Mouse (Mus musculus): ENCODE measurements around the gene Gyg.
A peak's percentile ranks its signal among the peaks of the same experiment; 100 is the strongest.

The Gyg gene

DNA sequence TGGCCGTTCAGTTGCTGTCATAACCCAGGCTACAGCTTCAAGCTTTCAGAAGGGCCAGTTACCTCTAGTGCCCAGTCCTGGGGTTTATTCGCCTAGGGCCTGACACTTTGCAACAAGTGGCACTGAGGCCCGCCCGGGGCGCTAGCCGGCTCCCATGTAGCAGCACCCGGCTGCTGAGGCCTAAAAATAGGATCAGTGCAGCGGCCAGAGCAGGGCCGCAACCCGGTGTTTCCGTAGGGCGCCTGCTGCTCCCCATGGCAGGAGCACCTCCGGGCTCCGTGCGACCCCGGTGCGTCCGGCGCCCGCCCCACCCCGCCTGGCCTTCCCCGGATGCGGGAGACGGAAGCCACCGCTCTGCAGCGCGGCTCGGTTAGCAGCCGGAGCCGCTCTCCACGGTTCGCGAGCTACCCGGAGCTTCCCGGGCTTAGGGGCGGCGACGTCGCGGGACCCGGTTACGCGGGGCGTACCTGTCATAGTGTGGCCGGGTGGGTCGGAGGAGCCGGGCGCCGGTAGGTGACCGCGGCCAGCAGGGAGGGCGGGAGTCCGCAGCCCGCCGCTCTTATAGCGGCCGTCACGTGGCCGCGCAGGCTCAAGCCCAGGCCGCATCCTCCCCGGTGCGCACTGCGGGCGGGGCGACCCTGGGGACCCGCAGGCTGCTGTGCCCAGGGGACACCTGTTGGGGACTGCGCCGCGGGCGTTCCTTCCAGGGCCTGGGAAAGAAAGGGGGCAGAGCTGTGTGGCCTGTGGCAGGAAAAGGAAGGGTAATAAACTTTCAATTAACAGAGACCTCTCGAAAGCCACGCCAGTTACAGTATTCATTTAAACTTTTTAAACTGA lies at the start of gene Gyg:
Gene Gyg, minus strand, starts transcription at position 787 of the 837 bp plus-strand sequence.
- DNase-seq: peak; percentile 80

DNA sequence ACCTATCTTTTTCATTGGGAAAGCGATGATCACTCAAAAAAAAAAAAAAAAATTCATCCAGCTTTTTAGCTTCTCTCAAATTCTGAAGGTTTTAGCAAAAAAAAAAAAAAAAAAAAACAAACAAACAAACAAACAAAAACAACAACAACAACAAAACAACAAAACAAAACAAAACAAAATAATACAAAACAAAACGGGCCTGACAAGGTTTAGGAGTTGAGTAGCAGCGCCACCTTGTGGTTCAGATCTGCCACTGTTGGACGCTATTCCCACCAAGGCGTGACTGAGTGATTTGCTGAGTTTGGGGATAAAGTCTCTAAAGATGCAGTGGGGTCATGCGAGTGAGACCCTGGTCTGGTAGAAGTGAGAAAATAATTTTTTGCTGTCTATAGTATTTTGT lies 43.8 kb upstream of the Gyg start:
- DNase-seq: peak; percentile 55

DNA sequence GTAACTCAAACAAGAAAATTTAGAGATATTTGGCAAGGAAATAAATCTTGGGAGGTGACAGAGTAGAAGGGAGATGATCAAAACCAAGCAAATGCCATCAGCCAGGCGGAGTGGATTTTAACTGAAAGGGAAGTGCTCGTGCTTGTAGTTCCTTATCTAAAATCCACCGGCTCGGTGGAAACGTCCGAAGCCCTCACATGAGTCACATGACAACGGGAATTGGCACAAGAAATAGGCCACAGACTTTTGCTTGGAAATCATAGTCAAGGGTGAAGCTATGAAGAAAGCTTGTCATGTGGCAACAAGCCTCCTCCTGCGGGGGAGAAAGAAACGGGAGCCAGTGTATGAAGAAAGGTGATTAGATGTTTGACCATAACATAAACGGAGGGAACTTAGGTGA lies 42.8 kb upstream of the Gyg start:
- no peak for DNase-seq

DNA sequence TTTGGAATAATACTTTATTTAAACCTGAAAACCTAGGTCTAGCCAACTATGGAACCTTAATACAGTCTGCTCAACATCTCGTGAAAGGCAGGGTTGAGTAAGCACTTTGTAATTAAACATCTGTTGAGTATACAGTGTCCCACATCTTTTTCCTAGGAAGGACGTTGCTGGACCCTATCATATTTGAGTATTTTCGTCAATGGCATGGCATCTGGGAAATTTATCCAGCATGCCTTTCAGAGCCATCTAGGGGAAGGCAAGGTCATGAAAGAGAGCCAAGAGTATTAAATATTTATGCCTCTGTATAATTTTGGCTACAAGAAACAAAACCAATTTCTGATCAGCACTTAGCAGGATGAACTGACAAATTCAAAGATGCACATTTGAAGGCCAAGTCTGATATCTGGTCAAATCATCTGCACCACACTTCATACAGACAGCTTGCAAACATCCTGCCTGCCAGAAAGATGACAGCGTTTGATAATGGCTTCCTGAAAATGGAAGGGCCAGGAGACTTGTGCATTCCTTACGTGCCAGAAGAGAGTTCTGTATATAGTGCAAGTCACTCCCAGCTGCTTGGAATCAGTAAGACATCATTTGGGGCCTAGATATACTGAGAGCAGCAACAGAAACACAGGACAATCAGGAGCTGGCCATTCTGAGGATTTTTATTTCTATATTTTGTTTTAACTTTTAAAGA lies 34.0 kb upstream of the Gyg start:
- DNase-seq: no peak

DNA sequence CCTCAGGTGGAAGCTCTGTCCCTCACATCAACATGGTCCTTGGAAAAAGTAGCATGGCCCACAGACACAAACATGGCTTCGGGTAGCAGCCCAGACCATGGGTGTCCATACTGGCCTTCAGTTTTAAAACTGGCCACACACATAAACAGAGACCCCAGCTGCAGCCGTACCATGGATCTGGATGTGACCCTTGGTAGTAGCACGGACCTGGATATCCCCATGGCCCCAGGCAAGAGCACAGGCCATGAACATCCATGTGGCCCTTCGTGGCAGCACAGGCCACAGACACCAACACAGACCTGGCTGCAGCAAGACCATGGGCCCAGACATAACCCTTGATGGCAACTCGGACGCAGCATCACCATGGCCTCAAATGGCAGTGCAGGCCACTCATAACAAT lies 17.3 kb upstream of the Gyg start:
- no peak for DNase-seq

DNA sequence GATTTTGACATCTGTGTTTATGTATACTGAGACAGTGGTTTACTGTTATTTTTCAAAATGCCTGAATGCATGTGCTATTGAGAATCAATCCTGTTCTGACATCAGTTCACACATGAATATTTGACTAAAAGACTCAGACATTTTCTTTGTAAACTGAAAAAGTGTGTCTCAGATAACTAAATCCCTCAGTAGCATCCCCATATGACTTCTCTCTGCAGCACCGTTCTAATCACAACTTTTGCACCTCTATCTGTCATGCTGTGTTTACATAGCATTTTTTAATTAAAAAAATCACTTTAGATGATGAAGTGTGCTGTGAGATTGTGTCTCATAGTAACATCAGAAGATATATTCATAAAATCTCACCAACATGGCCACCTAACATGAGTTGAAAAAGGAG lies 12.4 kb upstream of the Gyg start:
- no peak for DNase-seq

DNA sequence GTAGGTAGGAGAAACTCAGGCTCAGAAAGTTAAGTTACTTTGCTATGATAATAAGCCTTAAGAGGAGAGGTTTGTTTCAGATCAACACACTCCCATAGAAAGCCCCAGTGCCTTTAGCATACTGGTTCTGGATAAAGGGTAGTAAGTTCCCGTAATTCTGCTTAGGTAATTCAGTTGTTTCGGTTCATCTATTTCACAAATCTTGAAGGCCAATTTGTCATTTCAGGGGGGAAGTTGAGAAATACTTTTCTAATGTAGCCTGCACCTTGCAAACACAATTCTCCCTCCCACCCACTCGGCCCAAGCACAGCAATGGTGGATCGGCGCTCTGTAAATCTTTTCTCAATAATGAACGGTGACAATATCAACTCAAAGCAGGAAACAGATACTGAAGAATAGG lies 359 bp upstream of the Gyg start:
- DNase-seq: no peak

DNA sequence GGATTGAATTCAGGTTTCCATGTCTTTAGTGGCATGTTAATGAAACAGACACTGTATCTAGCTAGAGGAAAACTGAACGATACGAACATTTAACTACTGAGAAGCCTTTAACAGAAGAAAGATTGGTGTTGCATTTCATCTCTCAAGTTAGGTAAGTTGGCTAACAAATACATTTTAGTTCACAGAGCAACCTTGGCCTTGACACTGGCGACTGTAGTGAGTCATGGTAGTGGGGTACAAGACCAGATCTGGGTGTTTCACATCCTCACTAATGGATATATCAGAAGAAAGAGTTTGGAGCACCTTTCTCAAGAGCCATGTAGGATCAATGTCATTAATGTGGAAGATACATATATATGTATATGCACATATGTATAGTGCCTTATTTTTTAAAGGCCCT lies 3.5 kb downstream of the Gyg start:
- no peak for DNase-seq

DNA sequence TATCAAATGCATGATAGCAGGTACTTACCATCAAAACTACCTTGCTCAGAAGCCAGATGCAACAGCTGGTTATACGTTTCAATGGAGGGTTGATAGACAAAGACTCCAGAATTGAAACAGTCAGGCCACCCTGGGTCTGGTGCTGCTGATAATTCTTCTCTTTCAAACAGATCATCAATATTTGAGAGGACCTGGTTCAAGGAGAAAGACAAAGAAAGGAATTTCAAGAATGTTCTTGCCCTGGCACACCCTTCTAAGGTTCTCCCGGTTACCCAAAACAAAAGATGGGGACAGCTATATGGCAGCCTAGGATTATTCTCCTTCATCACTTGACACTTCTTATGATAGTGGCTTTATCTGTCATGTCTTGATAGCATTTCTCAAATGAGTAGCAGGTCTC lies 4.6 kb downstream of the Gyg start:
- no peak for DNase-seq

DNA sequence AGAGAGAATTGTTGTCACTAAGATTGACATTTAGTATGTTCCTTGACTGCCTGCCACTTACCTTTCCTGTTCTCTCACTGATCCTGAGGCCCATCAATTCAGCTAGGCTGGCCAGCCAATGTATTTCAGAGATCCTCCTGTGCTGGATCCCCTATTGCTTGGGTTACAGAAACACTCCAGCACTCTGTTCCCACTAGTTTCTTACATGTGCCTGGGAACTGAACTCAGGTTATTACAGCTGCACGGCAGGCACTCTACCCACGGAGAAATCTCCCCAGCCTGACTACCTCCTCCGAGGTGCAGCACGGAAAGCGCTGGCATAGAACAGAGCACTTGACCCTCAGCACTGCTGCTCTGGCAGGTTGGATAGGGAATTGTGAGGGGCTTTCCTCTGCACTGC lies 7.5 kb downstream of the Gyg start:
- DNase-seq: no peak

DNA sequence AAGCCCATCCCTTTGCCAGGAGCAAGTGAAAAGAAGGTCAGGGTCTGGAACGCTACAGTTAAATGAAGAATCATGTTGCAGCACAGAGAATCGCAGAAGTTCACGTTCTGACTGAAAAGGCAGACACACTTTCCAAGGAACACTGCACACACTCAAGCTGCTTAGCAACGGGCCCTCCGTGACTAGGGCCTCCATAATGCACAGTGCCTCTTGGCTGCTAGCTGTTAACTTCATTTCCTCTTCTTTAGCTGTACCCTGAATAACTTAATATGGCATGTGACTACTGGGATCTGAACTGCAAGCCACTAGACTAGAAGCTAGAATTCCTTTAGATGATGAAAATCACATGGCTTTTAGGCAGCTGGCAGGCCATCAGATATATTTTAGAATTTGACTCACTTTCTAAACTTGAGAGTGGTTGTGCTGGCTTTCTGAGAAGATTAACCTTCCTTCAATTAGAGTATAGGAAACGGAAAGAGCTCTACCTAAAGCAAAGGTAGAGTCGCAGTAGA lies 8.2 kb downstream of the Gyg start:
- no peak for DNase-seq

DNA sequence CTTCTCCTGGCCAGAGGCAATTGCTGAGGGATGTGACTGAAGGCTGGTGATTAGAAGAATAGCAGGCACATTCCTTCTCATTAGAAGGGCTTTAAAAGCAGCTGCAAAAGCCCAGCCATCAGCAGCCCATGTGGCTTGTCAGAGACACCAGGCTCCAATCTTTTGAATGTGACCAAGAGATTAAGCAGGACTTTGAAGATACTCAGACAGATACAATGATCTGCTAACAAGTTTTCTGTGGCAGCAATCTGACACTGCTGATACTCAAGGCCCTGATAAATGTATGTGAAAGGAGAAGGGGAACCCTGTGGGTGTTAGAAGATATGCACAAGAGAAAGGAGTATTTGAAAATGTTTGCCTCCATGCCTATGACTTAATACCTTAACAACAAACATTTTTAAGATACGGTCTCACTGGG lies 9.4 kb downstream of the Gyg start:
- no peak for DNase-seq

DNA sequence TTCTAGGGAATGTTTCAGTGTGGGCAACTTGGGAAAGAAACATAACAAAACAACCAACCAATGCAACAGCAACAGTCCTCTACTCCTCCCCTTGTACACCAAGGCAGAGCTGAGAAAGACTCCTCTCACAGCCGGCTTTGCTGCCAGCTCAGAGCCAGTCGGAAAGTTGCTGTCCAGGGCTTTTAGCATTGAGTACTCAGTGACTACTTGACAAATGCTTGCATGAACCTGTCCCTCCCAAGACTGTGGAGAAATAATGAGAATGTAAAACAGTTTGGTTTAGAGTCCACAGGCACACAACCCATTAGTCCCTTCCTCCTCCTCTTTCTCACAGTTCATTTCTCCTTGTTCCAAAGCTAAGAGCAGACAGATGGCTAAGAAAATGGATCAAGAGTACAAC lies 10.7 kb downstream of the Gyg start:
- DNase-seq: no peak

DNA sequence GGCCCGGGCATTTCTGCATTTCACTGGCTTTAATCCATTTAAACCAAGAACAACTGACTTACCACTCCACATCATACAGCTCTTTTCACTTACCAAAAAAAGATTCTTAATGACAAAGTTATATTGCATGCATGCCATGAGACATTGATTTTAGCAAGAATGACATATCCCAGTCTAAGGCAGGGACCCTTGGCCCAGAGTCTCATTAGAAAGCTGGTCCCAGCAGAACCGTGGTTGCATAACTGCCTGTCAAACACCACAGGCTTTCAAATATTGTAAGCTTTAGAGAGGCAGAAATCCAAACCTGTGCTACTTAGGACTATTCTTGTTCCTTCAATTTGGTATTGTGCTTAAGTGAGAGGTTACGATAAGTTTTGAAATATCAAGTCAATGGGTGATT lies 11.4 kb downstream of the Gyg start:
- DNase-seq: no peak

DNA sequence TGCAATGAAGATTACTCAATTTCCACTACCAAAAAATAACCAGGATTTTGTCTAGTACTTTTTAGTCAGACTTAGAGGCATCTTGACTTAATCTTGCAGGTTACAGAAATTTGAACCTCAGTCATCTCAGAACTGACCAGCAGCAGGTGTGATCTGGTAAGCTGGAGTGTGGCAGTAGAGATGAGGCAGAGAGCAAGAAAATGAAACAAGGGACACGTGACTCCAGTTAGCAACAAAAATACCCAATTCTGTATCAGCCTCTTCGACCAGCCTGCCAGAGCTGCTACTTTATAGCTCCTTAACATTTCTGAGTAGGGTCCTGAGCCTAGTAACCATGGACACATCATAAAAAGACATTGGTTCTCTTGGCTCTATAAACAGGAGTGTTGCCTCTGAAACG lies 12.5 kb downstream of the Gyg start:
- DNase-seq: no peak

DNA sequence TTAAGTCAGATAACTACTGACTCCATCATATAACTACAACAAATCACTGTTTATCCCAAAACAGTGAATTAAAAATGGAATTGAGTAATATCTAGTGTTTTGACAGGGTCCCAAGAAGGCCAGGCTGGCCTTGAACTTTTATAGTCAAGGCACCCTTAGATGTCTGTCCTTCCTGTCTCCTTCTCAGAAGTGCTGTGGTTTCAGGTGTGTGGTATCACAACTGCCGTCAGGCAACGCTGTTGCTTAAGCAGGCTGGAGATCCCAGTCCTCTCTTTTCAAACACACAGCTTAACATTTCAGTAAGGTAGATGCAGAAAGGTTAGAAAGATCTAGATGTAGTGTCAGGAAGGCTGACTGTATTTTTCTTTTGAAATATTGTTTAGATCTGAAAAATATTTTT lies 13.0 kb downstream of the Gyg start:
- peak; percentile 38 for DNase-seq

DNA sequence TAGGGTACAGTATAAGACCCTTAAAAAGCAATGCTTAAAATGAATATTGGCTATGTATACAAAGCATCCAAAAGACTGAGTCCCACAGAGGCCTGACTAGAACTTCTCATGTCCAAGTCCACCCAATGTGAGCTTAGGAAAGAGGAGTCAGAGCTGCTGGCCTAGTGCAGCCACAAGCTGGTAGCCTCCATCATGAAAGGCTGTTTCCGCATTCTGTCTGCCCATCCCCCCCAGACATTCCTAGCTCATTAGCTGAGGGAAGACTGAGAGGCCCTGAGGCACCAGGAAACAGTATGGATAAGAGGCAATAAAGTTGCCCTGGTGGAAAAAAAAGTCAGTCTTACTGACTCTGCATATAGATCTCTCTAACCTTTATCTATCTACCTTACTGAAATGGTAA lies 13.4 kb downstream of the Gyg start:
- no peak for DNase-seq

DNA sequence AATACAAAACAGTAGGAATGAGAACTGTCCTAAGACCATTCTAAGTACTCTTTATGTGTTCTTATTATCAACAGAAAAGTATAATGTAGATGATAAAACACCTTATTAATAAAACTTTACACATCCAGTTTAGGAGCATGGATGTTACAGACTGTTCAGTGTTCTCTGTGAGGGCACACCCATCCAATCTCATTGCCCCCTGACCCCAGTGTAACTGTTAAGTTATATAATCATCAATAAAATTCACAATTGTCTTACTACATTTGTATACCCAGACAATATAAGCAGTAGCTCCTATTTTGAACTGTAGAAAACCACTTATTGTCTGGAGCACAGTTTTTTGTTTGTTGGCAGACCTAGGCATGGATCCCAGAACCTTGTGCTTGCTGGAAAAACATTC lies 13.9 kb downstream of the Gyg start:
- DNase-seq: no peak

DNA sequence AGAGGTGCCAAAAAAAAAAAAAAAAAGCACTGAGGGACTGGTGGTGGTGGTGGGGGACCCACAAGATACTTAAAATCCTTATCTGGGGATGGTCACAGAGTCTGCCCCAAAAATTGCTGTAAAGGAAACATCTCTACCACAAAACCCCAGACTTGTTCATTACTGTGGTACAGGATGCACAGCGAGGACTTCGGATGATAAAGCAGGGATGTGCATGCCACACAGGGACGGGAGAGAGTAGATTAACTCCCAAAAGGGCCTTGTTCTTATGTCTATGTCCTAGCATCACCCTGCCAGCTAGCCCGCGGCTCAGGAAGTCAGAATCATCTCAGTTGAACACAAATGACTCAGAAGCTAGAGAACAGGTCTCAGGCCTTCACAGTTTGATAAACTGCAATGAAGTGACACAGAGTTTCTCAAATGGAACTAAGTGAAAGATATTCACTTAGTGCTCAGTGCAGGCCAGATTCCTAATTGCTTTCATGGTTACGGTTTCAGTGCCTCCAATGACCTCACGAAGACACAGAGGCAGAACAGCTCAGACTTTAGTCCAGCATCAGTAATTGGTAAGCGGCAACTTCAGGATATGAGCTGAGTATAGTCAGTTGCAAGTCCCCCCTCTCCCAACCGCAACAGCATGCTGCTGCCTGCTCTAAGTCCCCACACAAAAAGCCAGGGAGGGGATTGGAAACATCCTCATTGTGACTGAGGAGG lies 18.1 kb downstream of the Gyg start:
- DNase-seq: no peak

DNA sequence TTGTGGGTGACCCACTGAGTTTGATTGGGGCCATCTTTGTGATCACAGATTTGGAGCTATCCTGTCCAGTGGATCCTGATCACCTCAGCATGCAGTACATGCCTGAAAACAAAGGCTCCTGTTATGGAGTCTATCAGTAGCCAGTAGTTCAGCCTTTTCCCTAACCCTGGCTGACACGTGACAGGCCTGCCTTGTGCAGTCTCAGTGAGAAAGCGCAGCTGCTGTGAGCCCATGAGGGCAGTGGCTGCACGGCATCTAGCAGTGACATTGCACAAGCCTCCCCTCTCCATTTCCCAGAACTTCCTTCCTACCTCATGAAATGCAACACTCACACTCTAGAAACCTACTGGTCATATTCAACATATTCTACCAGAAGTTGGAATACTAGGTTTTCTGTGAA lies 20.6 kb downstream of the Gyg start:
- DNase-seq: no peak

DNA sequence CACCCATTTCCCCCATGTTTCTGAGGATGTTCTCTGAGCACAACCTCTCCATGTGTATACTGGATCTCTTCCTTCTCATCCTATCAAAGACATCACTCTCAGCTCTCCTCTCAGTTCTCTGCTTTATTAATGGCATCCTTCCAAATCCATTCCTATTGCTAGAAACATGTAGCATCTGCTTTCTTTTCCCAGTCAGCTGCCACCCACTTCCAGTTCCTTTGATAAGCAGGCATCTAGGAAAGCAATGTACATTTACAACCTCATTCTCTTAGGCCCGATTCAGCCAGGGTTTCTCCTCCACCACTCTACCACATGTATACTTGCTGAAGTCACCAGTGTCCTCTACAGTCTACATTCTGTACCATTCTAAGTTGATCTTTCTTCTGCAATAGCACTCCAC lies 21.4 kb downstream of the Gyg start:
- no peak for DNase-seq

DNA sequence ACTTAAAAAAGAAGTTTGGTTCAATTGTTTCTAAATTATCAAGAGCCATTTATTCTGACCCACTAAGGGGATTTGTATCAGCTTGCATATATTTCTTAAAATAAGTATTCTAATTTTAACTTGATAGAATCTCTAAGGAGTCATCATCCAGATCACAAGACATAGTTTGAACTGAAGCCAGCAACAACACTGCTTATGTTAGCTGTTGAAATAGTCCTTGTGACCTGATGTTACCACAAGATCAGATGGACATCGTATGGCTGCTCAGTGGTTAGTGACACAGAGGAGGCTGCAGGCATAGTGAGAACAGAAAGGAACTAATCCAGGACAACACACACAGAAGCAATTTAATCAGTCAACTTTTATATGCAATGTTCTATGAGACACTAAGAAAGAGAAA lies 22.4 kb downstream of the Gyg start:
- no peak for DNase-seq

DNA sequence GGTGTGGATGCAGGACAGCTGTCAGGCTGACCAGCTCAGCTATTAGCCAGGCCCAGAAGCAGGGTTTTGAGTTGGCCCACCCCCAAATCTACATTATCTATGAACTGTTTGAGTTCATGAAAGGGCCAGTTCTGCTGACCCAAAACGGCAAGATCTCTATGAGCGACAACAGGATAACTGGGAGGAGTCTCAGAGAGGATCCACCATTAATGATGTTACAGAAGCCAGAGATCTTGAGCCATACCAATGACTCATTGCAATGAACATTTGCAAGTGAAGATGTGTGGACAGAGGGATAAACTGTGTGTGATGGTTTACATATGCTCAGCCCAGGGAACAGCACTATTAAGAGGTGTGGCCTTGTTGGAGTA lies 23.8 kb downstream of the Gyg start:
- DNase-seq: no peak

All from thymus, postnatal 25 days (tissue).